Mouse (Mus musculus) midbrain, embryonic 12.5 days (tissue): ENCODE measurements around the gene Cpa5. TPM values are rescaled to one million over a fixed set of nuclear protein-coding genes. Genes with fewer than 3 reads are reported as not detected.
A peak's percentile ranks its signal among the peaks of the same experiment; 100 is the strongest.

Experiments used
- ATAC-seq: fragments of 200-750 bp; cut with Nextera tagmentation; 2 replicates; pipeline ENCODE4 v1.8.0; 2017; ENCODE audit warnings: low read depth, moderate TSS enrichment, moderate library complexity; ENCODE audit not compliant: low FRiP score
- H3K27ac ChIP-seq: fragments of 300-500 bp; sonication (generic); replicated peaks from 2 replicates; pipeline ENCODE4 v1.5.1; 2016; ENCODE audit warnings: mild to moderate bottlenecking
- H3K27me3 ChIP-seq: fragments of 300-500 bp; sonication (generic); 2 replicates; pipeline ENCODE4 v1.6.1; 2016; ENCODE audit warnings: mild to moderate bottlenecking
- H3K36me3 ChIP-seq: fragments of 300-500 bp; sonication (generic); 2 replicates; pipeline ENCODE4 v1.6.1; 2016
- H3K4me1 ChIP-seq: fragments of 300-500 bp; sonication (generic); 2 replicates; pipeline ENCODE4 v1.6.1; 2016
- H3K4me2 ChIP-seq: fragments of 300-500 bp; sonication (generic); replicated peaks from 2 replicates; pipeline ENCODE4 v1.6.1; 2016; ENCODE audit warnings: mild to moderate bottlenecking, moderate library complexity
- H3K4me3 ChIP-seq: fragments of 300-500 bp; sonication (generic); 2 replicates; pipeline ENCODE4 v1.5.1; 2016; ENCODE audit warnings: mild to moderate bottlenecking
- H3K9ac ChIP-seq: fragments of 300-500 bp; sonication (generic); replicated peaks from 2 replicates; pipeline ENCODE4 v1.6.1; 2016; ENCODE audit warnings: mild to moderate bottlenecking, moderate library complexity
- H3K9me3 ChIP-seq: fragments of 300-500 bp; sonication (generic); 2 replicates; pipeline ENCODE4 v1.6.1; 2016; ENCODE audit warnings: mild to moderate bottlenecking
- WGBS: fragments of 180-500 bp; shearing (Covaris S2); methylation state at CpG from one replicate; pipeline ENCODE4 v1.1.7; 2016; 5-methylcytosine and 5-hydroxymethylcytosine counted together
- polyA plus RNA-seq: library from polyadenylated mRNA; unstranded; fragments of >200 nt; fragmentation: Nextera tagmentation; extraction: Ambion mirVana; gene quantifications from 2 replicates; pipeline ENCODE4 v1.2.1, GENCODE M21; 2016

Gene Cpa5
- polyA plus RNA-seq, 1 experiment from 2014 or later = 0.14 TPM

DNA sequence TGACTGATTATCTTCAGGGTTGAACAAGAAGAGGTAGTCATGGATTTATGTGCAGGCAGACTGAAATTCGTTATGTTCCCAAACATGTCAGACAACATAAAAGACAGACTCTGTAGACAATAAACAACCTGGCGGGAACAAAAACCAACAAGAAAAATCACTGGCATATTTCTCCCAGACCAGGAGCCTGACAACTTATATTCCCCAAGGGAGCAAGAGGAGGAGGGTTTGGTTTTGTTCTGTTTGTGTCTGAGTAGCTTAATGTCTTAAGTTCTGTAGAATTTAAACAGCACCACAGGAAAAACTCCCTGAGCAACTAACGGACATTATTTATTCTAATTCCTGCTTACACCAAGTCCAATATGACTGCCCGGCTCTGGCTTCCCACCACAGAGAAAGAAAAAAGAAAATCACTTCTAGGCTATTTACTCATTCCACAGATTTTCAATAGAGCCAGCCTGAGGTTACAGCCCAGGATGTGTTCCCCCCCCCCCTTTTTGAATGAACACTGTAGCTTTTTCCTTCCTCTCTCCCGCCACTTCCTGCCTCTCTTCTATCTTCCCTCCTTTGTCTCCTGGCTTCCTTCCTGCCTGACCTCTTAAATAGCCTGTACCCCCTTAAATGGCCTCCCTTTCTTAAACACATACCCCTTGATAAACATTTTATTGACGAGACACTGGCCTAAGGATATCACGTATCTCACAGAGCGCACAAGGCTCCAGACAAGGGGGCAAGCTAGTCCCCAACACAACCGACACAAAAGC is 41.8 kb downstream of the Cpa5 start:
- Histone ChIP-seq H3K27me3 (no peaks in the 10 kb centered on the region), H3K9me3 (no peaks in the 10 kb centered on the region), H3K4me3 (no peak overlapping the region), H3K27ac (peak overlapping the region; percentile 68), H3K9ac (no peak overlapping the region), H3K4me2 (no peak overlapping the region), H3K4me1 (peaks cover 44% of the 10 kb centered on the region), H3K36me3 (peaks cover 4% of the 10 kb centered on the region; the same call in 1 of the 2 replicates)
- ATAC-seq = no peak
- 62% methylated on average over 9 of the region's 9 CpGs for WGBS

DNA sequence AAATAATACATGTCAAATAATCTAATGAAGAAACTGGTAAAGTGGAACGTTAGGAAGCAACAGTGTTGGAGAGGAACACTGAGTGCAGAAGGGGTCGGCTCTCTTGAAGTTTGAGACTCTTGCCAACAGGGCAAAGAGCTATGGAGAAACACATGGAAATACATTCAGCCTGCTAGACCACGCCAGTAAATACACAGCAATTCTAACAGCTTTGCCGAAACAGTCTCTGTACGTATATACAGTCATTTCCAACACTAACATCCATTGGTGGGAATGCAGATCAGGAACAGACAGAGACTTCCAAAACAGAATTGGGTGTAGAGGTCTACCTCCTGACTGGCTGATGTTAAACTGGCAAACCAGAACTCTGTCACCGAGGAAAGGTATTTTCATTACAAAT is 42.7 kb downstream of the Cpa5 start:
- H3K9me3 ChIP-seq = no peaks in the 10 kb centered on the region
- no peak overlapping the region for H3K4me3 ChIP-seq
- H3K4me2 ChIP-seq = no peak overlapping the region
- no peak overlapping the region for H3K9ac ChIP-seq
- peaks cover 4% of the 10 kb centered on the region; the same call in 1 of the 2 replicates for H3K36me3 ChIP-seq
- H3K27me3 ChIP-seq = no peaks in the 10 kb centered on the region
- ATAC-seq = no peak
- WGBS = 90% methylated on average over 6 of the region's 6 CpGs
- peak overlapping the region; percentile 73 for H3K27ac ChIP-seq
- H3K4me1 ChIP-seq = peaks cover 44% of the 10 kb centered on the region

DNA sequence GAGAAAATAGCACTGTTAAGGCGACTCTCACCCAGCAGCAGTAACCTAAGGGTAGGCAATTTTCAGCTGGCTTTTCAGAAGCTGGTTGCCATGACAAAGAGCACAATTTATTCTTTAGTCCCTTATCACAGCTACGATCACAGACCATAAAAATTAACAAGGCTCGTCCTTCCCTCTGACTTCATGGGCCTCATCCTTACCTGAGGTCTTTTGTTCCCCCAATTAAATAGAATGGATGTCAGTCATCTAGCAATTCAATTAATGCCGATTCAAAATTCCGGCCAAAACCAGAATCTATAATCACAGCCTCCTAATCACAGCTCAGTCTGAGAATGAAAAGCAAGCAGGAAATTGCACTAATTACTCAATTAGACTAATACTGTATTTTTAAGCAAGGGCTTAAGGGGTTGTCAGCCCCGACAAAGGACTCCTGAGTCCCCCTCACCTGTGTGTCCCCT is 43.6 kb downstream of the Cpa5 start:
- peak; percentile 47; the same call in 1 of the 2 replicates for ATAC-seq
- Histone ChIP-seq H3K9ac (no peak overlapping the region), H3K9me3 (no peaks in the 10 kb centered on the region), H3K27ac (peak overlapping the region; percentile 73), H3K4me1 (peaks cover 44% of the 10 kb centered on the region), H3K4me2 (no peak overlapping the region), H3K27me3 (no peaks in the 10 kb centered on the region), H3K36me3 (peaks cover 4% of the 10 kb centered on the region; the same call in 1 of the 2 replicates), H3K4me3 (no peak overlapping the region)
- WGBS = 29% methylated on average over 6 of the region's 6 CpGs

- peak overlapping the region; percentile 73 for H3K27ac ChIP-seq
- no peak overlapping the region for H3K9ac ChIP-seq
- H3K4me1 ChIP-seq = peaks cover 44% of the 10 kb centered on the region
- H3K4me3 ChIP-seq = no peak overlapping the region
- H3K36me3 ChIP-seq = peaks cover 4% of the 10 kb centered on the region; the same call in 1 of the 2 replicates
- H3K9me3 ChIP-seq = no peaks in the 10 kb centered on the region
- H3K27me3 ChIP-seq = no peaks in the 10 kb centered on the region
- ATAC-seq = peak; percentile 27; the same call in 1 of the 2 replicates
- H3K4me2 ChIP-seq = no peak overlapping the region
- 79% methylated on average over 3 of the region's 3 CpGs for WGBS
Observed at GRCm38 (mm10) chr6:30654932-30655331, 44.1 kb downstream of the Cpa5 start.

DNA sequence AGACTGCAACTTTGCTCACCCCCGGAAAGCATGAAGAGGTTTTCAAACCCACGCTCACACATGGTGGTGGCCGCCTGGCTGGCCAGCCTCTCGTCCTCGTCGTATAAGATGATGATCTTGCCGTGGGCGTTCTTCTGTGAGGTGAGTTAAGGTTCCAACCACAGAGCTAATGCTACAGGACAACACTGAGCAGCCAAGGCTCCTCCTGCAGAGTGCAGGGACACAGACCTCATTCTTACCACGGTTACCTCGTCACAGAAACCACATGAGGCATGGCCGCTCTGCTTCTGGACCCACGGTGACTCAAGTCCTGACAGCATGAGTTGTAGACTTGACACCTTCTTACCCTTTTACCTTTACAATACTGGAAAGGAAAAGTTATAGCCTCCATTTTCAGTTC is 46.5 kb downstream of the Cpa5 start:
- peaks cover 44% of the 10 kb centered on the region for H3K4me1 ChIP-seq
- H3K36me3 ChIP-seq = peaks cover 4% of the 10 kb centered on the region; the same call in 1 of the 2 replicates
- H3K27ac ChIP-seq = no peak overlapping the region
- WGBS = 97% methylated on average over 12 of the region's 12 CpGs
- no peaks in the 10 kb centered on the region for H3K9me3 ChIP-seq
- H3K4me3 ChIP-seq = no peak overlapping the region
- ATAC-seq = no peak
- H3K4me2 ChIP-seq = no peak overlapping the region
- H3K27me3 ChIP-seq = no peaks in the 10 kb centered on the region
- H3K9ac ChIP-seq = no peak overlapping the region

DNA sequence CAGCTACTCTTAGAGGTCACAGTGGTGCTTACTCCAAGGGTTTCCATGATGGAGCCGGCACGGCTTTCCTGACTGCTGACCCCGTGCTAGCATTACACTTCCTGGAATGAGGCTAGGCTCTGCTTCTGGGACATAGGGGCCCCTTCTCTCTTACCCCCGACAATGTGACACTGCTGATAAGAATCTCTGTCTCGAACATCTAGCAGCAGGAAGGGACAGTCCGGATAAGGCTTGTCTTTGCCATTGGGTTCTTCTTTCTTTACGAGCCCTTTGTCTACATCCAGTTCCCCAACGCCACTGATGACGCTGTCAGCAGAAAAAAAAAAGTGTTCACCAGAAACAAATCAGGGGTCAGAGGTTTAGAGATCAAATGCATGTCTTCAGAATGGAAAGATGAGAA is 47.8 kb downstream of the Cpa5 start:
- H3K4me2 ChIP-seq = no peak overlapping the region
- WGBS = 76% methylated on average over 9 of the region's 9 CpGs
- no peak overlapping the region for H3K27ac ChIP-seq
- H3K9me3 ChIP-seq = no peaks in the 10 kb centered on the region
- peaks cover 32% of the 10 kb centered on the region for H3K4me1 ChIP-seq
- ATAC-seq = no peak
- no peaks in the 10 kb centered on the region for H3K27me3 ChIP-seq
- peaks cover 4% of the 10 kb centered on the region; the same call in 1 of the 2 replicates for H3K36me3 ChIP-seq
- no peak overlapping the region for H3K4me3 ChIP-seq
- H3K9ac ChIP-seq = no peak overlapping the region

- Histone ChIP-seq H3K4me2 (no peak overlapping the region), H3K9ac (no peak overlapping the region), H3K4me3 (no peak overlapping the region), H3K9me3 (no peaks in the 10 kb centered on the region), H3K27me3 (no peaks in the 10 kb centered on the region), H3K27ac (peak overlapping the region; percentile 52), H3K36me3 (no peaks in the 10 kb centered on the region), H3K4me1 (peaks cover 34% of the 10 kb centered on the region)
- no peak for ATAC-seq
- WGBS = 26% methylated on average over 6 of the region's 6 CpGs
Observed at GRCm38 (mm10) chr6:30664776-30665175, 54.0 kb downstream of the Cpa5 start.

DNA sequence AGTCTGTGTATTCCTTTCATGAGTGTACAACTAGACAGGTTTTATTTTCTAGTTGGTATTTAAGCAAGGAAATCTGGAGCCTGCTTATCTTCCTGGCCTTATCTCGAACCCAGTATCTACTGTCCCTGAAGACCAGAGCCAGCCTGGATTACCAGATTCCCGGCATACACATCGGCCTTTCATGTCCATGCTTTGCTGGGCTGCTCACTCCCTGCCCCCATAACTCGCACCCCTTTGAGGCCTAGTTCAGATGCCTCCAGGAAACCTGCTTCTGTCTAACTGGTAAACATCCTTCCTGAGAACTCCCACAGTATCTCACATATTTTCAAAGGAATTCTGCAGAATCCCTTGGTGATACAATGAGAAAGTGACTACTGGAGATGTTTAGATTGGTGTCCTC is 54.5 kb downstream of the Cpa5 start:
- Histone ChIP-seq H3K27ac (peak overlapping the region; percentile 52), H3K27me3 (no peaks in the 10 kb centered on the region), H3K9ac (no peak overlapping the region), H3K4me2 (no peak overlapping the region), H3K9me3 (no peaks in the 10 kb centered on the region), H3K4me1 (peaks cover 34% of the 10 kb centered on the region), H3K4me3 (no peak overlapping the region), H3K36me3 (no peaks in the 10 kb centered on the region)
- ATAC-seq = no peak
- 53% methylated on average over 4 of the region's 4 CpGs for WGBS

GRCm38 (mm10) chr6:30666043-30666442 is 55.2 kb downstream of the Cpa5 start:
- Histone ChIP-seq H3K36me3 (no peaks in the 10 kb centered on the region), H3K4me3 (no peak overlapping the region), H3K4me1 (peaks cover 34% of the 10 kb centered on the region), H3K9me3 (no peaks in the 10 kb centered on the region), H3K27ac (no peak overlapping the region), H3K9ac (no peak overlapping the region), H3K4me2 (no peak overlapping the region), H3K27me3 (no peaks in the 10 kb centered on the region)
- no peak for ATAC-seq
- 21% methylated on average over 6 of the region's 6 CpGs for WGBS

DNA sequence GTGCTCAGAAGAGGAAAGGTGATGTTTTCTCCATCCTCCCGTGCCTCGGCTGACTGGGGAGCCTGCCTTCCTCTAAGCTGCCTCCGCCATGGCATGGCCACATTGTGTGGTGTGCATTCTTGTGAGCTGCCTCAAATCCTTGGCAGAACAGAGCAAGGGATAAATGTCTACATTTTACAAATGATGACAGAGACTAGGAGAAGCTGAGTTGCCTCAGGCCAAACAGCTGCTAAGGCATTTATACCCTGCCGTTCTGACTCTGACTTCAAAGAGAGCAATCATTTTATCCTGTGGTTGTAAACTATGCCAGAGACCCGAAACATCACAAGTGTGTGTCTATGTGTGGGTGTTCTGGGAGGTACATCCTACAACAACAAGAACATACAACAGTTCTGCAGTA is 56.8 kb downstream of the Cpa5 start:
- no peak overlapping the region for H3K9ac ChIP-seq
- no peak for ATAC-seq
- H3K27me3 ChIP-seq = no peaks in the 10 kb centered on the region
- peaks cover 37% of the 10 kb centered on the region for H3K4me1 ChIP-seq
- no peak overlapping the region for H3K4me2 ChIP-seq
- H3K9me3 ChIP-seq = no peaks in the 10 kb centered on the region
- 35% methylated on average over 5 of the region's 5 CpGs for whole genome bisulfite sequencing
- H3K36me3 ChIP-seq = no peaks in the 10 kb centered on the region
- H3K27ac ChIP-seq = no peak overlapping the region; the same call in 1 of the 2 replicates
- H3K4me3 ChIP-seq = no peak overlapping the region

DNA sequence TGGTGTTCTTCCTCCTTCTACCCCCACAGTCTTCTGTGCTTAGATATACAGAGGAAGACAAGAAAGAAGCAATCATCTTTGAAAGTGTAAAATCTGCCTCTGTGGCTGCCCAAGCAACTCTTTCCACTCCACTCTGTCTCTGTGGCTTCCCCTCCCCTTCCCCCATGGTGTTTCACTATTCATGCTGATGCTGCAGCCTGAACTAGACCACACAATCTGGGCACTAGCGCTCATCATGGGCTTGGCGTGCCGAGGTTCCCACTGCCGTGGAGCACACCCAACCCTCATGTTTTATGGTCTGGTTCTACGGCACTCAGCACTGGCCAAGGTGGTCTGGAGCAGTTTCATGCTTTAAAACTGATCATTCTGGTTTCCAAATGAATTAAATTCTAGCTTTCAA is 60.9 kb downstream of the Cpa5 start:
- H3K9ac ChIP-seq = no peak overlapping the region
- no peaks in the 10 kb centered on the region for H3K36me3 ChIP-seq
- no peak for ATAC-seq
- H3K4me1 ChIP-seq = peaks cover 49% of the 10 kb centered on the region
- 79% methylated on average over 5 of the region's 5 CpGs for WGBS
- no peak overlapping the region for H3K4me2 ChIP-seq
- no peaks in the 10 kb centered on the region for H3K9me3 ChIP-seq
- no peaks in the 10 kb centered on the region for H3K27me3 ChIP-seq
- H3K4me3 ChIP-seq = no peak overlapping the region
- no peak overlapping the region for H3K27ac ChIP-seq

DNA sequence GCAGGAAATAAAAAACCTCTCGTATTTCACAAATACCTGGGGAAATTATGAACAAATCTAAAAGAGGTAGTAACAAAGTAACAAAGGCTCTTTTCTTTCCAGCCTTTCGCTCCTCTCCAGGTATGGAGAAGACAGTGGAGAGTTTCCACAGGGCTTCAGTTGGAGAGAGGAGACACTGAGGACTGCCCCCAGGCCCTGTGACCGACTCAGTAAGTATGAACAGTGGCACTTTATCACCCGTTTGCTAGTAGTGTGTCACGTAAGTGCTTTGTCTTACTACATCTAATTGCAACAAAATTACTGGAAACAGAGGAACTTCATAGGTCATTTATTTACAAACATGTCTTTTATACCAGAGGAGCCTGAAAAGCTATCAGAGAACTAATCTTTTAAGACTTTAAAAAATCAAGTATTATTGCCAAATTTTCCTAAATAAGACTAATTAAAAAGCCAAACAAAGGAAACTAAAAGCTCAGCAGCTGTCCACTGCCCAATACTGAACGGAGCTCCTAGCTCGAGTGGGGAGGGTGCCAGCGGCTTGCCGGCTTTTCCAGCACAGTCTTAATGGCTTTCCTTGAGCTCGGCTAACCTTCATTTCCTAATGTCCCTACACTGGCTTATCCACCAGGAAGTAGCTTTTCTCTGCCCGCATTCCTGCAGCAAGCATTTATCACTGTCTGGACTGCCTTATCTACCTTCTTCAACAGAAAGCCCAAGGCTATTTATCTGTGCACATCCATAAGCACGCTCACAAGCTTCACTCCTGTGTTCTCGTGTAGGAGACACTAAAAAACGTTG is 63.2 kb downstream of the Cpa5 start:
- peak overlapping the region; percentile 88 for H3K27ac ChIP-seq
- H3K4me1 ChIP-seq = peaks cover 48% of the 10 kb centered on the region
- H3K9me3 ChIP-seq = no peaks in the 10 kb centered on the region
- no peak overlapping the region for H3K4me3 ChIP-seq
- H3K4me2 ChIP-seq = peak overlapping the region; percentile 27; the same call in 1 of the 2 replicates
- ATAC-seq = 0 out of 2 replicates have a peak, but pooled peaks have one; percentile 36
- H3K9ac ChIP-seq = no peak overlapping the region
- WGBS = 46% methylated on average over 14 of the region's 14 CpGs
- 0 out of 2 replicates have a peak, but pooled peaks cover 3% of the 10 kb centered on the region for H3K27me3 ChIP-seq
- no peaks in the 10 kb centered on the region for H3K36me3 ChIP-seq
